Mouse (Mus musculus) gastrocnemius, postnatal 4 days (tissue): ENCODE results near the gene Phf21b. TPM values are rescaled to one million over a fixed set of nuclear protein-coding genes. Genes with fewer than 3 reads are reported as not detected.

Source experiments
- total RNA-seq, 2 experiments: library from RNA; stranded (reverse); gene quantifications; 2 replicates each; pipeline ENCODE4 v1.2.3; 2021

Gene Phf21b
- total RNA-seq, 2 experiments from 2014 or later: 0.57 to 2.1 TPM

Other genes starting within 250 kb of the Phf21b start
- gene Prr5, start 186.4 kb downstream of the Phf21b start, total RNA-seq: 10 to 100 TPM; 22.8 to 24.6 TPM
- gene Arhgap8, start 136.0 kb downstream of the Phf21b start, total RNA-seq: under 1 TPM; 0.39 to 0.47 TPM
- gene Gm29666, start 64.0 kb upstream of the Phf21b start, total RNA-seq: under 1 TPM; 0.22 to 0.29 TPM
- gene Nup50, start 67.4 kb upstream of the Phf21b start, total RNA-seq: 10 to 100 TPM; 21.0 to 23.5 TPM
- gene 5031439G07Rik, start 132.5 kb upstream of the Phf21b start, total RNA-seq: 10 to 100 TPM; 33.5 to 36.7 TPM
- not detected for gene Upk3a, start 161.1 kb upstream of the Phf21b start, total RNA-seq
- 10 to 100 TPM; 12.7 to 14.0 TPM for gene Fam118a, start 172.9 kb upstream of the Phf21b start, total RNA-seq